Mouse (Mus musculus): Measurements from ENCODE around the gene Plch2. TPM values are rescaled to one million over a fixed set of nuclear protein-coding genes. Genes with fewer than 3 reads are reported as not detected.

Gene Plch2
- polyA plus RNA-seq, 1 experiment from 2014 or later, result 1.0 TPM

DNA sequence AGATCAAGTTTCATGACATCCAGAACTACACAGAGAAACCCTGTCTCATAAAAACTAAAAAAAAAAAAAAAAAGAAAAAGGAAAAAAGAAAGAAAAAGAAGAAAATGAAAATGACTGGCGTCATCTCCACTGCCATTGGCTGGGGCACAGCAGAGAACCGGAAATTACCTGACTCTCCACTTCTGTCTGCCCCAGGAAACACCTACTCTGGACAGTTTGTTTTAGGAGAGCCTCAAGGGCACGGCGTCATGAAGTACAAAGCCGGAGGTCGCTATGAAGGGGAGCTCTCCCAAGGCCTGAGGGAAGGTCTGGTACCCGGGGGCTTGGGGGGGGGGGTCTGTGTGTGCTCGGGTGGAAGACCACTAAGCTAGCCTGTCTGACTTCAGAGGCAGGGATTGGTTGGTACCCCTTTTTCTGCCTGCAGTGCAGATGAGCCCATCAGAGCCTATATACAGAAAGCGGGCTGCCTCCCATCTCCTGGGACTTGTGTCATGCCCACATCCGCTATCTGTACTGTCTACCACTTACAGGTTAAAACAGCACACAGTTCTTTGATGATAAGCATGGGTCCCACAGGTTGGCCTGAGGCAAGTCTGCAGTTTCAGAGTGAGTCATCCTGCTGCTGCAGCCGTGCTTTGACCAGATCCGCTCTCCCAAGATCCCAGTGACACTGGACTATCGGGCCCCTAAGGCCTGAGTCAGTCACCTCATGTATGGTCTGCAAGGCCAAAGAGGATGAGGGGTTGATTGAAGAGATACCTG is 34.3 kb upstream of the Plch2 start:
- H3K4me3 ChIP-seq (ENCODE audit: low read length), result no peak overlapping the region
- no peak overlapping the region for H3K27ac ChIP-seq (ENCODE audit: low read length)
- H3K9ac ChIP-seq (ENCODE audit: low read length), result no peak overlapping the region
- ATAC-seq (replicated peaks; ENCODE audit: extremely low read depth, insufficient read depth, low FRiP score), result no peak
- 85% methylated on average over 13 of the region's 13 CpGs for WGBS
- peaks cover 9% of the 10 kb centered on the region for H3K4me1 ChIP-seq (ENCODE audit: control insufficient read depth, insufficient read depth, low read length)
- no peaks in the 10 kb centered on the region for H3K27me3 ChIP-seq (ENCODE audit: control insufficient read depth, insufficient read depth, low read length)
- H3K4me2 ChIP-seq (ENCODE audit: low read depth, low read length), result no peak overlapping the region
- no peaks in the 10 kb centered on the region for H3K9me3 ChIP-seq (replicated peaks; ENCODE audit: control insufficient read depth, low read length)
- 0 out of 2 replicates have a peak, but pooled peaks cover 2% of the 10 kb centered on the region for H3K36me3 ChIP-seq (ENCODE audit: control insufficient read depth, insufficient read depth)

- H3K9ac ChIP-seq (ENCODE audit: low read length), result no peak overlapping the region
- H3K27ac ChIP-seq (ENCODE audit: low read length), result no peak overlapping the region
- no peak overlapping the region for H3K4me2 ChIP-seq (ENCODE audit: low read depth, low read length)
- no peak overlapping the region for H3K4me3 ChIP-seq (ENCODE audit: low read length)
- peaks cover 7% of the 10 kb centered on the region for H3K4me1 ChIP-seq (ENCODE audit: control insufficient read depth, insufficient read depth, low read length)
- no peaks in the 10 kb centered on the region for H3K27me3 ChIP-seq (ENCODE audit: control insufficient read depth, insufficient read depth, low read length)
- H3K9me3 ChIP-seq (replicated peaks; ENCODE audit: control insufficient read depth, low read length), result no peaks in the 10 kb centered on the region
- WGBS, result 87% methylated on average over 4 of the region's 4 CpGs
- ATAC-seq (replicated peaks; ENCODE audit: extremely low read depth, insufficient read depth, low FRiP score), result no peak
- H3K36me3 ChIP-seq (ENCODE audit: control insufficient read depth, insufficient read depth), result 0 out of 2 replicates have a peak, but pooled peaks cover 2% of the 10 kb centered on the region
These were observed 33.6 kb upstream of the Plch2 start for GRCm38 (mm10) chr4:155090147-155090546.

DNA sequence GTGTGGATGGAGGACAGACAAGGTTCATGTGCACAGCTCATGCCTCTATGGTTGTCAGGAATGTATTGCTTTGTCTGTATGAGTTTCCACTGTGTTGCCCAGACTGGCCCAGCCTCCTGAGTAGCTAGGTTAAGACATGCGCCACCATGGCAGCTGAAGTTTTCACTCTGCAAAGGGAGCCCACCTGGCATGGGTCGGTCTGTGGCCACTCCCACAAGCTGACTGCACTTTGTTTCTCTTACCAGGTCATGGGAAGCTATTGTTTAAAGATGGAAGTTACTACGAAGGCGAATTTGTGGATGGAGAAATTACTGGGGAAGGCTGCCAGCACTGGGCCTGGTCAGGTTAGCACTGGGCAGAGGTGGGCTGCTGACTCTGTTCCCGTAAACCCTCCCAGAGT is 32.7 kb upstream of the Plch2 start:
- peaks cover 17% of the 10 kb centered on the region for H3K4me1 ChIP-seq (ENCODE audit: control insufficient read depth, insufficient read depth, low read length)
- H3K27me3 ChIP-seq (ENCODE audit: control insufficient read depth, insufficient read depth, low read length), result no peaks in the 10 kb centered on the region
- H3K36me3 ChIP-seq (ENCODE audit: control insufficient read depth, insufficient read depth), result 0 out of 2 replicates have a peak, but pooled peaks cover 2% of the 10 kb centered on the region
- H3K4me3 ChIP-seq (ENCODE audit: low read length), result no peak overlapping the region
- H3K9me3 ChIP-seq (replicated peaks; ENCODE audit: control insufficient read depth, low read length), result no peaks in the 10 kb centered on the region
- no peak for ATAC-seq (replicated peaks; ENCODE audit: extremely low read depth, insufficient read depth, low FRiP score)
- H3K27ac ChIP-seq (ENCODE audit: low read length), result no peak overlapping the region
- H3K9ac ChIP-seq (ENCODE audit: low read length), result no peak overlapping the region
- no peak overlapping the region for H3K4me2 ChIP-seq (ENCODE audit: low read depth, low read length)
- WGBS, result 86% methylated on average over 5 of the region's 5 CpGs

DNA sequence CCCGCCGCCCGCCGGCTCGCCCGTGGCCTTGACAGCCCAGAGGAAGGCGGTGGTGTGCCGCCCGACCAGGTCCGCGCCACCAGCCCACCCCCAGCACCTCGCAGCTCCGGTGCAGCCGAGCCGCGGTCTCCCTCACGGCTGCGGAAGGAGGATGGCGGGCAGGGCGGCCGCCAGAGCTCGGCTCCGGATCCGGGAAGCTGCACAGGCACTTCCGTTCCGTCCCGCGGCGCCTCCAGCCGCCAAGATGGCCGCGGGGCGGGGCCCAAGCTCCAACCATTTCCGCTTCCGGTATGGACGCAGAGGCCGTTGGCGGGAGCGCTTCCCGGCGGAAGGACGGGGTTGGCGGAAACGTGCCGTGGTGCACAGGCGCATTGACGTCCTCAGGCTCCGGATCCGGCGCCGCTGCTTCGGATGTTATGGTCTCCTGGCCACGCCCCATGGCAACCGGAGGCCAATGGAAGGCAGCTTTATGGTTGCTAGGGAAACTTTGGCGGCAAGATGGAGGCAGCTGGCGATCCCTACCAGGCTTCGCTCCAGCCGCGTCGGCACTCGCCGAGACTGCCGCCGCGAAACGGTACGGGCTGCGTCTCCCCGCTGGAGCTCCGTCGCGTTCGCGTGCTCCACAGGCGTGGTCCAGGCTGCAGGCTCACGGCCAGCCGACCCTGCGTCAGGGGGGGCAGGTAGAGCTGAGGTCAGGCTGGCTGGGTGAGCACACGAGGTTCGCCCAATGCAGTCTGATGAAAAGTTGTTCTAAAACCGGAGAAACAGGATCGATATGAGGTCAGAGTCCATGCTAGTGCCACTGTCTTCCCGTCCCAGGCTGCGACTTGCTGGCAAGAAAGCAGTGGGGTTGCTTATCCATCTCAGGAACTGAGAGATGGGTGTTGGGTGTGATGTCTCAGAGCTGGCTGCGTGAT is 29.8 kb upstream of the Plch2 start, which contains the start of the genes Rer1 and Morn1:
Rer1 (minus strand) TSS at position 275 of the 917 bp plus-strand sequence.
Morn1 (plus strand) TSS at position 470 of the 917 bp plus-strand sequence.
- Histone ChIP-seq H3K36me3 (ENCODE audit: control insufficient read depth, insufficient read depth) (peaks cover 8% of the 10 kb centered on the region; the same call in 1 of the 2 replicates), H3K4me3 (ENCODE audit: low read length) (peak within 1 kb of the TSS; percentile 93), H3K27ac (ENCODE audit: low read length) (peak within 1 kb of the TSS; percentile 94), H3K4me1 (ENCODE audit: control insufficient read depth, insufficient read depth, low read length) (peaks cover 24% of the 10 kb centered on the region), H3K4me2 (ENCODE audit: low read depth, low read length) (peak within 1 kb of the TSS; percentile 97), H3K9me3 (replicated peaks; ENCODE audit: control insufficient read depth, low read length) (no peaks in the 10 kb centered on the region), H3K9ac (ENCODE audit: low read length) (peak within 1 kb of the TSS; percentile 94), H3K27me3 (ENCODE audit: control insufficient read depth, insufficient read depth, low read length) (no peaks in the 10 kb centered on the region)
- peak; percentile 96 for ATAC-seq (replicated peaks; ENCODE audit: extremely low read depth, insufficient read depth, low FRiP score)
- WGBS, result under 1% methylated on average over 84 of the region's 85 CpGs

DNA sequence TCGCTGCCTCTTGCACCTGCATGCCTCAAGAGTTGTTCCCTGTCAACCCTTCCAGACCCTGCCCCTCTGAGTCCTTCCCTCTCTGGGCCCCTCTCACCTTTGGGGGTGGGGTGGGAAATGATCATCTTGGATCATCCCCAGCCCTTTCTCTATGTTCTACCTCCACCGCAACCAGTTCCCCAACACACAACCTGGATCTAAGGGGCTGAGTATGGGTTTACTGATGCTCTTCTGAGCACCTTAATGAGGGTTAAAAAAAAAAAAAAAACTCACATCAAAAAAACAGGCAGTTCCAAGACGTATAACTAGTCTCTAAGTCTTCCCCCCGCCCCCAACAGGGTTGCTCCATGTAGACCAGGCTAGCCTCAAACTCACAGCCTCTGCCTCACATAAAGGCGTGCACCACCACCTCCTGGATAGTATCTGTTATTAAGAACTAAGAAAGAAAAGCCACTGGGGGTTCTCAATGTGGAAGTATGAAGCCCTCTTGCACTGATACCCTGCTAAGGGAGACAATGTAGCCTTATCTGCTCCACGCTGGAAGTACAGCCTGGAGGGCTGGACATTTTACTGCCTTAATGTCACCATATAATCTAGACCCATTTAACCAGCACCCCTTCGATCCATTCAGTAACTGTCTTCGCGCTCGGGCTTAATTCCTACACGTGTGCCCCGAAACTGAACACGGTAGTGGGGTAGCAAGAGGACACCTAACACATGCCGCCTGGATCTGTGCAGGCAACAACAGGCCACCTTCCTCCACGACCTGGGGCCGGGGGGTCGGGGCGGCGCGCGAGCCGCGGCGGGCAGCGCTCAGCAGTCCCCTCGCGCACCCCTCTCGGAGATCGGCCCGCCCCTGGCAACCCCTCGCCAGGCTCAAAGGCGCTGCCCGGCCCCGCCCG is 28.9 kb upstream of the Plch2 start:
- peak overlapping the region; percentile 65 for H3K4me2 ChIP-seq (ENCODE audit: low read depth, low read length)
- H3K36me3 ChIP-seq (ENCODE audit: control insufficient read depth, insufficient read depth), result peaks cover 12% of the 10 kb centered on the region
- peak overlapping the region; percentile 94 for H3K9ac ChIP-seq (ENCODE audit: low read length)
- peak overlapping the region; percentile 94 for H3K27ac ChIP-seq (ENCODE audit: low read length)
- H3K9me3 ChIP-seq (replicated peaks; ENCODE audit: control insufficient read depth, low read length), result no peaks in the 10 kb centered on the region
- H3K4me1 ChIP-seq (ENCODE audit: control insufficient read depth, insufficient read depth, low read length), result peaks cover 24% of the 10 kb centered on the region
- ATAC-seq (replicated peaks; ENCODE audit: extremely low read depth, insufficient read depth, low FRiP score), result no peak; the same call in 1 of the 2 replicates
- peak overlapping the region; percentile 93 for H3K4me3 ChIP-seq (ENCODE audit: low read length)
- WGBS, result 6% methylated on average over 32 of the region's 35 CpGs
- no peaks in the 10 kb centered on the region for H3K27me3 ChIP-seq (ENCODE audit: control insufficient read depth, insufficient read depth, low read length)

GRCm38 (mm10) chr4:155084351-155084750 is 27.8 kb upstream of the Plch2 start:
- ATAC-seq (replicated peaks; ENCODE audit: extremely low read depth, insufficient read depth, low FRiP score), result no peak
- H3K36me3 ChIP-seq (ENCODE audit: control insufficient read depth, insufficient read depth), result peaks cover 20% of the 10 kb centered on the region
- H3K9me3 ChIP-seq (replicated peaks; ENCODE audit: control insufficient read depth, low read length), result no peaks in the 10 kb centered on the region
- H3K27ac ChIP-seq (ENCODE audit: low read length), result no peak overlapping the region
- H3K27me3 ChIP-seq (ENCODE audit: control insufficient read depth, insufficient read depth, low read length), result no peaks in the 10 kb centered on the region
- WGBS, result 84% methylated on average over 7 of the region's 7 CpGs
- peak overlapping the region; percentile 65; the same call in 1 of the 2 replicates for H3K4me2 ChIP-seq (ENCODE audit: low read depth, low read length)
- H3K4me1 ChIP-seq (ENCODE audit: control insufficient read depth, insufficient read depth, low read length), result peaks cover 24% of the 10 kb centered on the region
- peak overlapping the region; percentile 38; the same call in 1 of the 2 replicates for H3K9ac ChIP-seq (ENCODE audit: low read length)
- no peak overlapping the region for H3K4me3 ChIP-seq (ENCODE audit: low read length)

DNA sequence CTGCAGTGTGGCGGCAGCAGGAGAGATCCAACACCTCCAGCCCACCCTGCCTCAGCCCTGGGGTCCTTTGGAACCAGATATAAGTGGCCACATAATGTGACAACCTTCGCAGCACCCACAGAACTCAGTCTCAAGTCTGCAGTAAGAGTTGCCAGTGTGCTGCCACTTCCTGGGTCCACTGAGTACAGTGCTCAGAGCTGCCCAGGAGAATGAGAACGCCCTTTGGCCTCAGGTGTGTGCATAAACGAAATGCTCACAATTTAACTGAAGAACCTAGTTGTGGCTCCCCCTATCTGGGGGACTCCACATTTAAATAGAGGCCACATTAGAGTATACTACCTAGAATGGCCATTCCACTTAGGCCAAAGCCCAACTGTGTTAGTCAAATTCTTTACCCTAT is 27.0 kb upstream of the Plch2 start:
- Histone ChIP-seq H3K36me3 (ENCODE audit: control insufficient read depth, insufficient read depth) (peaks cover 24% of the 10 kb centered on the region), H3K4me3 (ENCODE audit: low read length) (no peak overlapping the region), H3K27me3 (ENCODE audit: control insufficient read depth, insufficient read depth, low read length) (no peaks in the 10 kb centered on the region), H3K4me1 (ENCODE audit: control insufficient read depth, insufficient read depth, low read length) (peaks cover 24% of the 10 kb centered on the region), H3K27ac (ENCODE audit: low read length) (no peak overlapping the region), H3K4me2 (ENCODE audit: low read depth, low read length) (no peak overlapping the region), H3K9ac (ENCODE audit: low read length) (no peak overlapping the region), H3K9me3 (replicated peaks; ENCODE audit: control insufficient read depth, low read length) (no peaks in the 10 kb centered on the region)
- WGBS, result 87% methylated on average over 4 of the region's 4 CpGs
- no peak for ATAC-seq (replicated peaks; ENCODE audit: extremely low read depth, insufficient read depth, low FRiP score)

DNA sequence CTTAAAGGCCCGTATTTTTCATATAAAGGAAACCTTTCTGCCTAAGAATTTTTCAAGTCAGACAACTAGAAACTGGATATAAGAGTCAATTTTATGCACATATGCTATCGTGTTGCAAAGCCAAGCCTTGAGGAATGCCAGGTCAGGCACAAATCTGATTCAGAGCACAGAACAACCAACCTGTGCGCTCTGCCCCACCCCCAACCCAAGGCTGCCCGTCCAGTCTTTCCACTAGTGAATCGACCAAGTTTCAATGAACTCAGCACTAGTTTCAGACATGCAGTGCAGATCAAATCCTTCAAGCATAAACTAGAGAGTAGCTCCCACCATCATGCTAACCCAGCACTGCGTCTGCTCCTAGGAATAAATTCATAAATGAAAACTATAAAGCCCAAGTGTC is 23.1 kb upstream of the Plch2 start:
- WGBS, result 87% methylated on average over 6 of the region's 6 CpGs
- H3K27ac ChIP-seq (ENCODE audit: low read length), result no peak overlapping the region
- no peak overlapping the region for H3K9ac ChIP-seq (ENCODE audit: low read length)
- peaks cover 52% of the 10 kb centered on the region for H3K36me3 ChIP-seq (ENCODE audit: control insufficient read depth, insufficient read depth)
- H3K9me3 ChIP-seq (replicated peaks; ENCODE audit: control insufficient read depth, low read length), result no peaks in the 10 kb centered on the region
- no peak overlapping the region for H3K4me2 ChIP-seq (ENCODE audit: low read depth, low read length)
- no peak overlapping the region for H3K4me3 ChIP-seq (ENCODE audit: low read length)
- ATAC-seq (replicated peaks; ENCODE audit: extremely low read depth, insufficient read depth, low FRiP score), result no peak
- H3K4me1 ChIP-seq (ENCODE audit: control insufficient read depth, insufficient read depth, low read length), result peaks cover 12% of the 10 kb centered on the region
- H3K27me3 ChIP-seq (ENCODE audit: control insufficient read depth, insufficient read depth, low read length), result no peaks in the 10 kb centered on the region
